Mouse (Mus musculus) heart, embryonic 16.5 days (tissue): Measurements from ENCODE around the gene Wasf1. TPM values are rescaled to one million over a fixed set of nuclear protein-coding genes. Genes with fewer than 3 reads are reported as not detected.

Experiments used
- ATAC-seq: fragments of 200-750 bp; cut with Nextera tagmentation; replicated peaks from 2 replicates; pipeline ENCODE4 v1.8.0; 2017; ENCODE audit warnings: moderate number of reproducible peaks; ENCODE audit not compliant: insufficient read depth, low FRiP score; ENCODE audit errors: extremely low read depth
- H3K27ac ChIP-seq: fragments of 300-500 bp; sonication (generic); 2 replicates; pipeline ENCODE4 v1.5.1; 2014; ENCODE audit warnings: mild to moderate bottlenecking, low read length, control low read depth, moderate library complexity
- H3K27me3 ChIP-seq: fragments of 300-500 bp; sonication (generic); 2 replicates; pipeline ENCODE4 v1.6.1; 2014; ENCODE audit warnings: low read length, mixed read lengths; ENCODE audit not compliant: control insufficient read depth, insufficient read depth
- H3K36me3 ChIP-seq: fragments of 300-500 bp; sonication (generic); 2 replicates; pipeline ENCODE4 v1.6.1; 2014; ENCODE audit not compliant: control insufficient read depth, insufficient read depth
- H3K4me1 ChIP-seq: fragments of 300-500 bp; sonication (generic); 2 replicates; pipeline ENCODE4 v1.6.1; 2014; ENCODE audit warnings: low read length, mixed read lengths; ENCODE audit not compliant: control insufficient read depth, insufficient read depth
- H3K4me2 ChIP-seq: fragments of 300-500 bp; sonication (generic); 2 replicates; pipeline ENCODE4 v1.6.1; 2014; ENCODE audit warnings: low read depth, mild to moderate bottlenecking, control low read depth, low read length
- H3K4me3 ChIP-seq: fragments of 300-500 bp; sonication (generic); 2 replicates; pipeline ENCODE4 v1.5.1; 2014; ENCODE audit warnings: mild to moderate bottlenecking, control low read depth, low read length
- H3K9ac ChIP-seq: fragments of 300-500 bp; sonication (generic); 2 replicates; pipeline ENCODE4 v1.6.1; 2014; ENCODE audit warnings: low read length, control low read depth
- H3K9me3 ChIP-seq: fragments of 300-500 bp; sonication (generic); replicated peaks from 2 replicates; pipeline ENCODE4 v1.6.1; 2016; ENCODE audit warnings: low read length; ENCODE audit not compliant: control insufficient read depth
- WGBS: fragments of 180-500 bp; shearing (Covaris S2); extraction: QIAGEN DNeasy Blood & Tissue Kit; methylation state at CpG from one replicate; pipeline ENCODE4 v1.1.7; 2014; 5-methylcytosine and 5-hydroxymethylcytosine counted together
- polyA plus RNA-seq: library from polyadenylated mRNA; unstranded; fragments of >200 nt; fragmentation: Nextera tagmentation; extraction: Ambion mirVana; gene quantifications from 2 replicates; pipeline ENCODE4 v1.2.1, GENCODE M21; 2015

Gene Wasf1
- polyA plus RNA-seq, 1 experiment from 2014 or later: 11.4 TPM

DNA sequence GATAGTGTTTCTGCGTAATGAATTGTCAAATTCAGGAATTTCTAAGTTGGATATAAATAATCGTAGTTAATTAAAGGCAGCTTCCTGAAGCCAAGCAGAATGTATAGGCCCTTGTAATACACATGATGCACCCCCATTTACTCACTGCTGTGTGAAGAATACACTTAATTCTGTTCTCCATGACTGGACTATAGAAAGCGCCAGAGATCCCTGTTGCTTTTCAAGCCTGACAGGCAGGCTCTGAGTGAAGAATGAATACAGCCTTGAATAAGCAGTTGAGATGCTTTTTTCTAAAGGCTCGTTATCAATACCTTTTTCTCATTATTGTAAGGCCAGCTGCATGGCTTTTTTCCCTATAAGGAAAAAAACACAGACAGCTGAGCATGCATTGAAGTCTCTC is 59.4 kb downstream of the Wasf1 start:
- WGBS: 79% methylated on average over 4 of the region's 4 CpGs
- no peak for ATAC-seq
- no peak overlapping the region for H3K4me2 ChIP-seq

DNA sequence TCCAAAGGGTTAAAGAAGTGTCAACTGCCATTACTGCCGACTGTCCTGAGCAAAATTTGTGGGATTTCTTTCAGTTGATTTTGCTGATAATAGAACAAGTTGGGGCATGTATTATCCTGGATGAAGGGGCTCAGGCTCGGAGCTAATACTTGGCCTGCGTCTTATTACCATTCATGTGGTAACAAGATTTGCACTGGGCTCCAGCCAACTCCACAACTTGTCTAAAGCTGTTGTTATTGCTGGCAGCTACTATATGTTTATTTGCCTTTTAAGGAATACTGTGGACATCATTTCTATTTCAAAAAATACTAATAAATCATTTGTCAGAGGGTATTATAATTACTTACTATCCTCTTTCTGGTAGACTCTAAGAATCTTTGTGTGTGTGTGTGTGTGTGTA is 66.9 kb downstream of the Wasf1 start:
- no peak overlapping the region for H3K4me2 ChIP-seq
- no peak for ATAC-seq
- no peaks in the 10 kb centered on the region for H3K9me3 ChIP-seq
- 58% methylated on average over 3 of the region's 3 CpGs for WGBS
- H3K27me3 ChIP-seq: no peaks in the 10 kb centered on the region
- no peaks in the 10 kb centered on the region for H3K36me3 ChIP-seq
- no peak overlapping the region for H3K27ac ChIP-seq
- peaks cover 7% of the 10 kb centered on the region for H3K4me1 ChIP-seq
- no peak overlapping the region for H3K4me3 ChIP-seq
- H3K9ac ChIP-seq: no peak overlapping the region

More for the DNA sequence above, 59.4 kb downstream of the Wasf1 start:
- Histone ChIP-seq H3K36me3 (no peaks in the 10 kb centered on the region; the same call in 1 of the 2 replicates), H3K27me3 (no peaks in the 10 kb centered on the region), H3K4me3 (no peak overlapping the region), H3K9me3 (no peaks in the 10 kb centered on the region), H3K9ac (no peak overlapping the region), H3K4me1 (no peaks in the 10 kb centered on the region), H3K27ac (no peak overlapping the region)

DNA sequence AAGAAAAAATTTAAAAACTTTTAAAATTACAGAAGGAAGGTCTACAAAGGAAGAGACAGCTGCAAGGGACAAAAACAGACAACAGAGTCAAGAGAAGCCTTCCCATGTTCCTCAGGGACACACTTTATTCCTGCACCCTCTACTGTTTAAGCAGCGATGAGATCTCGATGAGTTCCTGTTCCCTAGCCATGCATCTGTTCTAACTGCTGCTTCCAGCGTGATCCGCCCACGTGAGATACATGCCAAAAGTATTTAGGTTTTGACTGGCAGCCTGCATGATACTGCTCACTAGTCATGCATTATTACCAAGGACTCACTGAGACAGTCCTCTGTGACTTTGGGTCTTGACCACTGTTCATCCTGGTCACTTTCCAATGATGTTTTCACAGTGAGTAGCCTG is 72.9 kb downstream of the Wasf1 start:
- 81% methylated on average over 5 of the region's 5 CpGs for WGBS
- no peak for ATAC-seq

DNA sequence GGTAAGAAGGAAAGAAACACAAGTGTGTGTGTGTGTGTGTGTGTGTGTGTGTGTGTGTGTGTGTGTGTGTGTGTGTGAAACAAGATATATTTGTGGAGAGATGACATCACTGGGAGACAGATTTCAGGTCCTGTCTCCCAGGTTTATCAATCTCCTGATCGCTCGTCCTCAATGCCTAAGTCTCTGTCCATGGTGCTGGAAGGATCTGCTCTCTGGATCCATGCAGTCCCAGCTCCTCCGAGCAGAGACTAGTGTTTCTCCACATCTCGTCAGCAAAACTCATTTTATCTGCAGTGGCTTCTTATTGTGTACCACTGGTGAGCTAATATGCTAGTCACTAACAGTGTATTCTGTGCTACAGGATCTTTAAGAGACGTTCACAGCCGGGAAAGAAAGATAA is 78.1 kb downstream of the Wasf1 start:
- 39% methylated on average over 6 of the region's 6 CpGs for WGBS
- H3K9ac ChIP-seq: no peak overlapping the region
- 0 out of 2 replicates have a peak, but pooled peaks cover 3% of the 10 kb centered on the region for H3K9me3 ChIP-seq
- H3K27me3 ChIP-seq: no peaks in the 10 kb centered on the region
- no peak overlapping the region for H3K4me2 ChIP-seq
- H3K4me1 ChIP-seq: no peaks in the 10 kb centered on the region
- no peak overlapping the region for H3K27ac ChIP-seq
- ATAC-seq: no peak
- no peaks in the 10 kb centered on the region for H3K36me3 ChIP-seq
- no peak overlapping the region for H3K4me3 ChIP-seq

More for the DNA sequence above, 72.9 kb downstream of the Wasf1 start:
- 0 out of 2 replicates have a peak, but pooled peaks cover 3% of the 10 kb centered on the region for H3K9me3 ChIP-seq
- H3K4me1 ChIP-seq: no peaks in the 10 kb centered on the region
- no peaks in the 10 kb centered on the region for H3K36me3 ChIP-seq
- no peak overlapping the region for H3K27ac ChIP-seq
- H3K4me2 ChIP-seq: no peak overlapping the region
- H3K9ac ChIP-seq: no peak overlapping the region
- H3K27me3 ChIP-seq: no peaks in the 10 kb centered on the region
- H3K4me3 ChIP-seq: no peak overlapping the region

DNA sequence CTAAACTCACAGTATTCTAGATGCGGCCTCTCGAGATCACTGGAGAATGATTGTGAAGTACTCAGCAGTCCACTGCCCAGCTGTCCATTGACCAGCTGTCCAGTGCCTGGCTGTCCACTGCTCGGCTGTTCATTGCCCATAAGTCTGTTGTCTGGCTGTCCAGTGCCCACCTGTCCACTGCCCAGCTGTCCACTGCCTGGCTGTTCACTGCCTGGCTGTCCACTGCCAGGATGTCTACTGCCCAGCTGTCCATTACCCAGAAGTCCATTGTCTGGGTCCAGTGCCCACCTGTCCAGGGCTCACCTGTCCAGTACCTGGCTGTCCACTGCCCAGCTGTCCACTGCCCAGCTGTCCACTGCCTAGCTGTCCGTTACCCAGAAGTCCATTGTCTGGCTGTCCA is 78.7 kb downstream of the Wasf1 start:
- Histone ChIP-seq H3K4me1 (no peaks in the 10 kb centered on the region), H3K27ac (no peak overlapping the region), H3K27me3 (no peaks in the 10 kb centered on the region), H3K9me3 (0 out of 2 replicates have a peak, but pooled peaks cover 3% of the 10 kb centered on the region), H3K9ac (no peak overlapping the region), H3K4me2 (no peak overlapping the region), H3K36me3 (no peaks in the 10 kb centered on the region), H3K4me3 (no peak overlapping the region)
- no peak for ATAC-seq
- WGBS: 89% methylated on average over 4 of the region's 4 CpGs

DNA sequence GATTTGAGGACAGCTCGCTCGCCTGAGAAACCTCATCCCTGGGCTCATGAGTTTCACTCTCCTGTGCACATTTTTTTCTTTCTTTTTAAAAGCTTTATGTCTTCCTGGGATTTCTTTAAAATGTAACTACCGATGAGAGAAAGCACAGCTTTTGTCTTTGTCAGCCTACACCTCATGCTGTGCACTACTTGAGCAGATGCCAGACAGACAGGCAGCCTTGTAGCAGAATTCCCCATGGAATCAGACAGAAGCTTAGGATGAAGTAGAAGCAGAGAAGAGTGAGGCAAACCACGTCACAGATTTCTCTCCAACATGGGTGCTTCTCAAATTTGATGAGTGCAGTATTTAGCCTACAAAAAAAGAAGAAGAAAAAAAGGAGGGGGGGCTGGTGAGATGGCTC is 81.3 kb downstream of the Wasf1 start:
- Histone ChIP-seq H3K9me3 (no peaks in the 10 kb centered on the region), H3K4me1 (peaks cover 5% of the 10 kb centered on the region), H3K4me3 (no peak overlapping the region), H3K27me3 (no peaks in the 10 kb centered on the region), H3K4me2 (no peak overlapping the region), H3K27ac (no peak overlapping the region), H3K36me3 (no peaks in the 10 kb centered on the region), H3K9ac (no peak overlapping the region)
- 58% methylated on average over 4 of the region's 4 CpGs for WGBS
- ATAC-seq: no peak

GRCm38 (mm10) chr10:40968551-40968950 is 85.3 kb downstream of the Wasf1 start:
- Histone ChIP-seq H3K4me2 (no peak overlapping the region), H3K9ac (no peak overlapping the region), H3K27ac (no peak overlapping the region), H3K4me1 (peaks cover 8% of the 10 kb centered on the region), H3K27me3 (no peaks in the 10 kb centered on the region), H3K36me3 (no peaks in the 10 kb centered on the region), H3K9me3 (no peaks in the 10 kb centered on the region), H3K4me3 (no peak overlapping the region)
- no peak for ATAC-seq
- 64% methylated on average over 8 of the region's 8 CpGs for WGBS

GRCm38 (mm10) chr10:40969372-40970033 is 86.2 kb downstream of the Wasf1 start:
- Histone ChIP-seq H3K4me2 (peak overlapping the region; percentile 69), H3K4me1 (peaks cover 8% of the 10 kb centered on the region), H3K9ac (peak overlapping the region; percentile 52), H3K9me3 (no peaks in the 10 kb centered on the region), H3K36me3 (no peaks in the 10 kb centered on the region), H3K4me3 (peak overlapping the region; percentile 47), H3K27me3 (no peaks in the 10 kb centered on the region), H3K27ac (no peak overlapping the region)
- WGBS: 7% methylated on average over 16 of the region's 16 CpGs
- ATAC-seq: no peak

GRCm38 (mm10) chr10:40970601-40971245 is 87.4 kb downstream of the Wasf1 start:
- peaks cover 8% of the 10 kb centered on the region for H3K4me1 ChIP-seq
- 82% methylated on average over 12 of the region's 12 CpGs for WGBS
- H3K4me3 ChIP-seq: no peak overlapping the region
- H3K9ac ChIP-seq: no peak overlapping the region
- H3K9me3 ChIP-seq: no peaks in the 10 kb centered on the region
- H3K4me2 ChIP-seq: no peak overlapping the region
- H3K27me3 ChIP-seq: no peaks in the 10 kb centered on the region
- no peaks in the 10 kb centered on the region for H3K36me3 ChIP-seq
- H3K27ac ChIP-seq: no peak overlapping the region
- no peak for ATAC-seq
